Mouse (Mus musculus) brain, embryonic 14.5 days (tissue): ENCODE measurements at regions not wholly inside any gene's neighbourhood (a gene's known extent, or its start where the extent isn't known, plus 50 kb on each side); places are given as distances from the start of the nearest gene placed in this dataset.

Experiments used
- CTCF ChIP-seq: fragments of 200-500 bp; IDR thresholded peaks from 2 replicates; pipeline ENCODE4 v1.5.1; 2012; ENCODE audit warnings: inconsistent platforms, mild to moderate bottlenecking, moderate library complexity, borderline replicate concordance; ENCODE audit not compliant: insufficient read depth, insufficient read length; ENCODE audit errors: extremely low read depth
- POLR2A ChIP-seq: fragments of 200-500 bp; IDR thresholded peaks from 2 replicates; pipeline ENCODE4 v1.6.1; 2012; ENCODE audit warnings: mild to moderate bottlenecking, inconsistent platforms, borderline replicate concordance; ENCODE audit not compliant: poor library complexity, insufficient read depth, insufficient read length, severe bottlenecking; ENCODE audit errors: extremely low read depth

DNA sequence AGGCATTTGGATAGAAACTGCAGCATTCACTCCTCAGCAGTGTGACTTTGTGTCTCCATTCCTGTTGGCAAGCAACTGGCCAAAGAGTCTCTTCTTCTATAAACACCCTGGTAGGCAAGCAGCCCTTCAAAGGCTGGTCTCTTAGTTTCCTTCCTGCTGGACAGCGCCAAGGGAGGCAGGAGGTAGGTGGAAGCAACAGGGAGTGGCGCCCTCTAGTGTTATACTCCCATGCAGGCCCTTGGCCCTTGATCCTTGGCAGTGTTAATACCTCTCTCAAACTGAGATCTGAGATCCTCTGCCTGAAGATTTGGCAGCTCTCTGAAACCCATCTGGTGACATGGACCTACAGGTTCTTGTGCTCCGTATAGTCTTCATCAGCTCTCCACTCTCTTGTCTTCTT, 51.3 kb upstream of the Opcml start:
- TF ChIP-seq POLR2A (no peak), CTCF (peak; percentile 49; the same call in 1 of the 2 replicates)
